Mouse (Mus musculus) skeletal muscle tissue, adult 2 months (tissue): ENCODE results near the gene Kdm1a.

Experiments used
- DNase-seq: peaks from one replicate; pipeline ENCODE4 v3.0.0-alpha.2; 2012; ENCODE audit warnings: low read depth, low spot score

Gene Kdm1a

GRCm38 (mm10) chr4:136526412-136526811 lies 76.1 kb downstream of the Kdm1a start:
- DNase-seq: peak; percentile 27

GRCm38 (mm10) chr4:136524309-136524708 lies 78.2 kb downstream of the Kdm1a start:
- no peak for DNase-seq

- DNase-seq: no peak
These were observed 80.6 kb downstream of the Kdm1a start for GRCm38 (mm10) chr4:136521898-136522297.

GRCm38 (mm10) chr4:136519866-136520265 lies 82.7 kb downstream of the Kdm1a start:
- no peak for DNase-seq

GRCm38 (mm10) chr4:136518576-136518975 lies 83.9 kb downstream of the Kdm1a start:
- no peak for DNase-seq

- DNase-seq: no peak
These were observed 84.4 kb downstream of the Kdm1a start for GRCm38 (mm10) chr4:136518141-136518540.

GRCm38 (mm10) chr4:136512905-136513304 lies 89.6 kb downstream of the Kdm1a start:
- DNase-seq: no peak

GRCm38 (mm10) chr4:136511708-136512107 lies 90.8 kb downstream of the Kdm1a start:
- DNase-seq: no peak

- DNase-seq: no peak
These were observed 92.7 kb downstream of the Kdm1a start for GRCm38 (mm10) chr4:136509857-136510256.

- no peak for DNase-seq
These were observed 96.9 kb downstream of the Kdm1a start for GRCm38 (mm10) chr4:136505426-136506215.
